Mouse (Mus musculus) neural tube, embryonic 10.5 days (tissue): ENCODE data around the gene Commd9.

Experiments
- DNase-seq: peaks from one replicate; pipeline ENCODE4 v3.0.0-alpha.2; 2017; ENCODE audit warnings: low spot score; ENCODE audit errors: extremely low spot score

Commd9 gene

GRCm38 (mm10) chr2:101908773-101909172 lies 22.7 kb downstream of the Commd9 start:
- DNase-seq = no peak

GRCm38 (mm10) chr2:101909326-101910080 lies 23.5 kb downstream of the Commd9 start:
- no peak for DNase-seq

GRCm38 (mm10) chr2:101918518-101918917 lies 32.5 kb downstream of the Commd9 start:
- no peak for DNase-seq

GRCm38 (mm10) chr2:101920136-101920554 lies 34.1 kb downstream of the Commd9 start:
- no peak for DNase-seq

GRCm38 (mm10) chr2:101922302-101922701 lies 36.3 kb downstream of the Commd9 start:
- DNase-seq = no peak

- no peak for DNase-seq
Observed at GRCm38 (mm10) chr2:101923181-101923580, 37.1 kb downstream of the Commd9 start.

- no peak for DNase-seq
Observed at GRCm38 (mm10) chr2:101925183-101925582, 39.1 kb downstream of the Commd9 start.

GRCm38 (mm10) chr2:101925591-101926188 lies 39.6 kb downstream of the Commd9 start:
- no peak for DNase-seq

GRCm38 (mm10) chr2:101932169-101932936 lies 46.3 kb downstream of the Commd9 start:
- DNase-seq = no peak

- no peak for DNase-seq
Observed at GRCm38 (mm10) chr2:101933301-101933700, 47.3 kb downstream of the Commd9 start.

- no peak for DNase-seq
Observed at GRCm38 (mm10) chr2:101935006-101935405, 49.0 kb downstream of the Commd9 start.

GRCm38 (mm10) chr2:101950716-101951520 lies 64.9 kb downstream of the Commd9 start:
- DNase-seq = no peak
